Mouse (Mus musculus) testis, postnatal 10 days (tissue): ENCODE results near the gene Edc3.

Experiments
- DNase-seq: peaks from one replicate; pipeline ENCODE4 v3.0.0; 2021; ENCODE audit warnings: low spot score

The Edc3 gene

GRCm38 (mm10) chr9:57761563-57762551, 53.5 kb downstream of the Edc3 start:
- DNase-seq, result no peak

- peak; percentile 66 for DNase-seq
Observed at GRCm38 (mm10) chr9:57762563-57762991, 54.2 kb downstream of the Edc3 start.

GRCm38 (mm10) chr9:57764147-57764973, 56.0 kb downstream of the Edc3 start:
- DNase-seq, result peak; percentile 91

GRCm38 (mm10) chr9:57764974-57765363, 56.6 kb downstream of the Edc3 start:
- DNase-seq, result peak; percentile 96

- DNase-seq, result peak; percentile 81
Observed at GRCm38 (mm10) chr9:57765364-57766351, 57.3 kb downstream of the Edc3 start, which contains the start of gene Clk3. Clk3 (minus strand) TSS chr9:57765860.

GRCm38 (mm10) chr9:57766431-57766830, 58.1 kb downstream of the Edc3 start:
- no peak for DNase-seq

GRCm38 (mm10) chr9:57767231-57767630, 58.9 kb downstream of the Edc3 start:
- DNase-seq, result no peak

- DNase-seq, result no peak
Observed at GRCm38 (mm10) chr9:57769539-57770069, 61.3 kb downstream of the Edc3 start.

GRCm38 (mm10) chr9:57770214-57770613, 61.9 kb downstream of the Edc3 start:
- no peak for DNase-seq

- DNase-seq, result no peak
Observed at GRCm38 (mm10) chr9:57770836-57771235, 62.5 kb downstream of the Edc3 start.

GRCm38 (mm10) chr9:57773754-57774153, 65.4 kb downstream of the Edc3 start:
- DNase-seq, result no peak

- DNase-seq, result no peak
Observed at GRCm38 (mm10) chr9:57774168-57774567, 65.8 kb downstream of the Edc3 start.

GRCm38 (mm10) chr9:57775026-57775425, 66.7 kb downstream of the Edc3 start:
- no peak for DNase-seq

- DNase-seq, result no peak
Observed at GRCm38 (mm10) chr9:57775736-57776135, 67.4 kb downstream of the Edc3 start.

- DNase-seq, result no peak
Observed at GRCm38 (mm10) chr9:57782656-57783055, 74.3 kb downstream of the Edc3 start.

- no peak for DNase-seq
Observed at GRCm38 (mm10) chr9:57789733-57790132, 81.4 kb downstream of the Edc3 start.

GRCm38 (mm10) chr9:57797456-57797855, 89.1 kb downstream of the Edc3 start:
- DNase-seq, result no peak

- no peak for DNase-seq
Observed at GRCm38 (mm10) chr9:57798725-57799253, 90.4 kb downstream of the Edc3 start.

GRCm38 (mm10) chr9:57800325-57800975, 92.1 kb downstream of the Edc3 start:
- DNase-seq, result no peak
